Mouse (Mus musculus) activated CD4-positive, CD25-positive, alpha-beta regulatory T cell, adult 9 weeks (primary cell): ENCODE measurements around the gene Slc50a1. TPM values are rescaled to one million over a fixed set of nuclear protein-coding genes. Genes with fewer than 3 reads are reported as not detected.

Source experiments
- polyA plus RNA-seq: library from polyadenylated mRNA; unstranded; fragments of 100-300 nt; shearing (Covaris generic); gene quantifications from one replicate; pipeline ENCODE4 v1.2.1, GENCODE M21; 2017

Gene Slc50a1
- 249 TPM for polyA plus RNA-seq

GRCm38 (mm10) chr3:89270051-89270755 is at the start of gene Slc50a1:
TSS of gene Slc50a1 (minus strand) at chr3:89270570.

GRCm38 (mm10) chr3:89280606-89281511 is 10.5 kb upstream of the Slc50a1 start, which contains the start of gene Efna1:
TSS of gene Efna1 (minus strand) at chr3:89281142.

GRCm38 (mm10) chr3:89259076-89259475 is 11.3 kb downstream of the Slc50a1 start, which contains the start of gene Dpm3:
TSS of gene Dpm3 (plus strand) at chr3:89259358.

GRCm38 (mm10) chr3:89246261-89247100 is 23.9 kb downstream of the Slc50a1 start, which contains the start of gene Trim46:
TSS of gene Trim46 (minus strand) at chr3:89246309.

GRCm38 (mm10) chr3:89245688-89246171 is 24.6 kb downstream of the Slc50a1 start, which contains the start of gene Krtcap2:
TSS of gene Krtcap2 (plus strand) at chr3:89245966.

GRCm38 (mm10) chr3:89228836-89229235 is 41.5 kb downstream of the Slc50a1 start, which contains the start of gene Muc1:
TSS of gene Muc1 (plus strand) at chr3:89229057.

GRCm38 (mm10) chr3:89226900-89227299 is 43.5 kb downstream of the Slc50a1 start, which contains the start of gene Mtx1:
TSS of gene Mtx1 (minus strand) at chr3:89227088.

Other genes starting within 250 kb of the Slc50a1 start
- gene Rusc1, start 177.3 kb downstream of the Slc50a1 start, polyA plus RNA-seq: 49.9 TPM
- gene Gm43738, start 169.5 kb downstream of the Slc50a1 start, polyA plus RNA-seq: not detected
- 102 TPM for gene Fdps, start 168.6 kb downstream of the Slc50a1 start, polyA plus RNA-seq
- not detected for gene Pklr, start 134.4 kb downstream of the Slc50a1 start, polyA plus RNA-seq
- 0.73 TPM for gene Hcn3, start 110.4 kb downstream of the Slc50a1 start, polyA plus RNA-seq
- 36.9 TPM for gene Clk2, start 105.8 kb downstream of the Slc50a1 start, polyA plus RNA-seq
- 291 TPM for gene Scamp3, start 93.1 kb downstream of the Slc50a1 start, polyA plus RNA-seq
- gene Fam189b, start 87.4 kb downstream of the Slc50a1 start, polyA plus RNA-seq: 230 TPM
- gene Gba, start 67.6 kb downstream of the Slc50a1 start, polyA plus RNA-seq: 139 TPM
- gene Thbs3, start 55.4 kb downstream of the Slc50a1 start, polyA plus RNA-seq: 2.8 TPM
- 120 TPM for gene Mtx1, start 43.5 kb downstream of the Slc50a1 start, polyA plus RNA-seq
- 2.7 TPM for gene Muc1, start 41.5 kb downstream of the Slc50a1 start, polyA plus RNA-seq
- gene Krtcap2, start 24.6 kb downstream of the Slc50a1 start, polyA plus RNA-seq: 285 TPM
- gene Trim46, start 24.3 kb downstream of the Slc50a1 start, polyA plus RNA-seq: 5.0 TPM
- gene Dpm3, start 11.2 kb downstream of the Slc50a1 start, polyA plus RNA-seq: 99.0 TPM
- gene Efna1, start 10.6 kb upstream of the Slc50a1 start, polyA plus RNA-seq: not detected
- not detected for gene Efna3, start 52.4 kb upstream of the Slc50a1 start, polyA plus RNA-seq
- 0.62 TPM for gene Efna4, start 67.5 kb upstream of the Slc50a1 start, polyA plus RNA-seq
- 14.5 TPM for gene Adam15, start 79.4 kb upstream of the Slc50a1 start, polyA plus RNA-seq
- 0.28 TPM for gene Dcst2, start 91.4 kb upstream of the Slc50a1 start, polyA plus RNA-seq
- gene Dcst1, start 94.7 kb upstream of the Slc50a1 start, polyA plus RNA-seq: 0.27 TPM
- gene Zbtb7b, start 124.2 kb upstream of the Slc50a1 start, polyA plus RNA-seq: 74.9 TPM
- not detected for gene Lenep, start 132.2 kb upstream of the Slc50a1 start, polyA plus RNA-seq
- gene Flad1, start 141.3 kb upstream of the Slc50a1 start, polyA plus RNA-seq: 66.1 TPM
- gene Cks1b, start 147.8 kb upstream of the Slc50a1 start, polyA plus RNA-seq: 29.8 TPM
- gene Shc1, start 147.9 kb upstream of the Slc50a1 start, polyA plus RNA-seq: 86.1 TPM
- gene Pygo2, start 159.6 kb upstream of the Slc50a1 start, polyA plus RNA-seq: 31.5 TPM
- gene Pbxip1, start 166.1 kb upstream of the Slc50a1 start, polyA plus RNA-seq: 176 TPM
- gene Pmvk, start 184.0 kb upstream of the Slc50a1 start, polyA plus RNA-seq: 22.6 TPM
- not detected for gene Kcnn3, start 249.6 kb upstream of the Slc50a1 start, polyA plus RNA-seq